Mouse (Mus musculus): ENCODE measurements around the gene Rsph6a. TPM values are rescaled to one million over a fixed set of nuclear protein-coding genes. Genes with fewer than 3 reads are reported as not detected.

Rsph6a gene
- total RNA-seq, 2 experiments from 2014 or later, result not detected

DNA sequence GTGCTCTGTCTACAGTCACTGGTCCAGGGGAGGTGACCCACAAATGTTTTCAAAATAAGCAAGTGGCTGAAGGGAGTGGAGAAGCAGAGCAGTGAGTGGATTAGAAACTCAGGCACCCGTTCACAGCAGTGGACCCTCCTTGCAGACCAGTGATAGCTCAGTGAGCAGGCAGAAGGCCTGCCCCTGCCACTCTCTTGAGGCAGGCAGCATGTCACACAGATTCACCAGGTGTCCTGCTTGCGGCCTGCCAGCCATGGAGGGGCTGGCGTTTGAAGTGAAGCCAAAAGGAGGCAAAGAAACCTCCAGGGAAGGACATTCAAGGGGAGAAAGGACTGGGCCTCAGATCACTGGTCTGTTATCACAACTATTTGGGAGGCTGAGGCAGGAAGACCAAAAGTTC lies 24.2 kb downstream of the Rsph6a start:
- no peak for DNase-seq (ENCODE audit: low spot score in 2 of 2)

DNA sequence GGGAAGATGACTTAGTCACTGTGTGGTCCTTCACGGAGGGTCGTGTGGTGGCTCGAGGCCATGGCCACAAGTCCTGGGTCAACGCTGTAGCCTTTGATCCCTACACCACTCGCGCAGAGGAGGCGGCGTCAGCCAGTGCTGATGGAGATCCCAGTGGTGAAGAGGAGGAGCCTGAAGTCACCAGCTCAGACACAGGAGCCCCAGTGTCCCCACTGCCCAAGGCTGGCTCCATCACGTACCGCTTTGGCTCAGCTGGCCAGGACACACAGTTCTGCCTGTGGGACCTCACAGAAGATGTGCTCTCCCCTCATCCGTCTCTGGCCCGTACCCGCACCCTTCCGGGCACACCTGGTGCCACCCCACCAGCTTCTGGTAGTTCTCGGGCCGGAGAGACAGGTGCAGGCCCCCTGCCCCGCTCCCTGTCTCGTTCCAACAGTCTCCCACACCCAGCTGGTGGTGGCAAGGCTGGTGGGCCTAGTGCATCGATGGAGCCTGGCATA lies 26.0 kb downstream of the Rsph6a start:
- DNase-seq (ENCODE audit: low spot score in 2 of 2), result no peak

DNA sequence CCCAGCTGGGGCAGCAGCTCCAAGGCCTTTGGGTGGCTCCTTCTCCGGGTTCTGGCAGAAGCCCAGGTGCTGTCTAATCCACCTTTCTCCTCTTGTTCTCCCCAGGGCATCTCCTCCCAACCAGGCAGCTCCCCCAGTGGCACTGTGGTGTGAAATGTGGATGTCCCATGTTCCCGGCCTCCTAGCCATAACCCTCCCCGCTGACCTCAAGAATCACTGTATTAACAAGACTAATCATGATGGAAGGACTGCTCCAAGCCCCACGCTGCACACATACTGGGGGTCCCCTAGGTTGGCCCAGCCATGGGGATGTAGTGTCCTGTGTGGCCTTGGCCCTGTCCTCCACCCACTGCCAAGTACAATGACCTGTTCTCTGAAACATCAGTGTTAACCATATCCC lies 27.7 kb downstream of the Rsph6a start:
- no peak for DNase-seq (ENCODE audit: low spot score in 2 of 2)

DNA sequence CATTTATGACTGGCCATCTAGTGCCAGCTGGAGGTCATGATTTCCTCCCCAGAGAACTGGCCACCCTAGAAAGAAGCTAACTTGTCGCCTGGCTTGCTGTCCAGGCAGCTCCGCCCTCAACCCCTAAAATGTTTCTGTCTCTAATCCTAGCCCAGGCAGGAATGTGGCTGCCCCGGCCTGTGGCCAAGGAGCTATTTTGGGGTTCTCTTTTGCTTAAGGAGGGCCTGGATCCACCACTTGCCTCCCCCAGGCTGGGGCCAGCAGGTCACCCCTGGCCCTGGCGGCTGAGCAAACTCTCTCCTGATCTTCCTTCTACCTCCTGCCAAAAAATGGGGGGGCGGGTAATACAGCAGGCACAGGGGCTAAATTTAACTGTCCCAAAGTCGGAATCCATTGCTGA lies 28.6 kb downstream of the Rsph6a start:
- DNase-seq (ENCODE audit: low spot score in 2 of 2), result no peak

DNA sequence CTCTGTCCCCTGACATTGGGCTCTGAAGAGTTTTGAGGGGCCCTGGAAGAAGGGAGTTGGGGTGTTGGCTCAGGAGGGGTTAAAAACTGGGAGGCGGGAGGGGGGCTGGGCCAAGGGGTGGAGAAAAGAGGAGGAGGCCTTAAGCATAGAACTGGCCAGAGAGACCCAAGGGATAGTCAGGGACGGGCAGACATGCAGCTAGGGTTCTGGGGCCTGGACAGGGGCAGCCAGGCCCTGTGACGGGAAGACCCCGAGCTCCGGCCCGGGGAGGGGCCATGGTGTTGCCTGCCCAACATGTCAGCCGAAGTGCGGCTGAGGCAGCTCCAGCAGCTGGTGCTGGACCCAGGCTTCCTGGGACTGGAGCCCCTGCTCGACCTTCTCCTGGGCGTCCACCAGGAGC lies 29.2 kb downstream of the Rsph6a start, which contains the start of gene Dmpk:
Gene Dmpk, plus strand, starts transcription at position 149 of the 400 bp plus-strand sequence.
- DNase-seq (ENCODE audit: low spot score in 2 of 2), result no peak

DNA sequence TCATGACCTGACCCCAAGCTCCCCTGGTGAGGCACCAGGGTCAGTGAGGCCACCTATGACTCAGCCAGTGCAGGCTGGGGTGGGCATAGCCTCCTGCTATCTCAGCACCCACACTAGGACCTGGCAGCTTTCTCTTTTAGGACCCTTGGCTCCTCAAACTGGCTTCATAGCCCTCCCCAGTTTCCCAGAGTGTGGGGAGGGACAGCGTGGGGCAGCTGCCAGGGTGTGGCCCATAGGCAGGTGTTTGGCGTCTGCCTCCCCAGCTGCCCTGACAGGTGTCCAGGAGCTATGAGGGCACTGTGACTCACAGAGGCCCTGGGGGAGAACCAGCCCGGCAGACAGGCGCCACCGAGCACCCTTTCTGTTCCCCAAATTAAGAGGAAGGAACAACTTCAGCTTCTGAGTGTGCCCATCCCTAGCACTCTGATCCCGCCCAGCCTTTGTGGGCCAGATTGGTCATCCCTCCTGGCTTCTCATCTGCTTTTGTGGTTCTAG lies 29.8 kb downstream of the Rsph6a start:
- DNase-seq (ENCODE audit: low spot score in 2 of 2), result no peak

DNA sequence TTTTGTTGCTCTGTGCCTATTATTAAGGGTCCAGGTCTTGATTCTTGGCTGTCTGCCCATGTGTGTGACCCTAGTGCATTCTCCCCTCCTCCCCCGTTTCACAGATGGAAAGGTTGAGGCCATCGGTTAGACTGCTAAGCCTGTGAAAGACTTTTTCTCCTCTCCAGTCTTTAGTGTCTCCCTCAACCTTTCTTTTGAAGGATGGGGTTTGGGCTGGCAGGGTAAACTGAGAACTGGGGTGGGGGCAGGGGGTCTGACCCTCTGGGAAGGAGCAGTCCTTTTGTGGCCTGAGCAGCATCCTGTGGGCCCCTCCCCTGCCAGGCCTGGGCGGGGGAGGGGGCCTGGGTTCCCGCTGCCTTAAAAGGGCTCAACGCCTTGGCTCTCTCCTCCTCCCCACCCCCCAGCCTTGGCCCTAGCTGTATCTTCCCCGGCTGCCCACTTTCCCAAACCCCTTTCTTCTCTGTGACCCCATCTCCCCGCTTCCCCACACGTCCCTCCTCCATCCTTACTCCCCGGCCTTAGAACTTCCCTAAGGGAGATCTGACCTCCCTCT lies 30.5 kb downstream of the Rsph6a start:
- no peak for DNase-seq (ENCODE audit: low spot score in 2 of 2)

DNA sequence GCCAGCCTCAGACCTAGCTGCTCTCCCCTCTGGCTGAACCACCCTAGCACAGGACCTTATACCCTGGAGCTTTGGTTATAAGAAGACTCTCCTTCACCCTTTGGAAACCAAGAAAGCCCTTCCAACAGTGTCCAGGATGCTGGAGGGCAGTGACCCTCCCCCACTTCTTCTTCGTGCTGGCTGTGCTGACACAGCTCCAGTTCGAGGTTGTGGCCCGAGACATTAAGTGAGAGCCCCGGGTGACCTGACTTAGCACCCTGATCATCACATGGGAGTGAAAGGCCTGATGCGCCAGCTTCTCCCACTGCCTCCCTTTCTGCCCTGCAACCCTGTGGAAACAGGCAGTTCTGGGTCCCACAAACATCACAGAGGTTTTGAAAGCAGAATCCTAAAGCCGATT lies 31.0 kb downstream of the Rsph6a start:
- no peak for DNase-seq (ENCODE audit: low spot score in 2 of 2)

DNA sequence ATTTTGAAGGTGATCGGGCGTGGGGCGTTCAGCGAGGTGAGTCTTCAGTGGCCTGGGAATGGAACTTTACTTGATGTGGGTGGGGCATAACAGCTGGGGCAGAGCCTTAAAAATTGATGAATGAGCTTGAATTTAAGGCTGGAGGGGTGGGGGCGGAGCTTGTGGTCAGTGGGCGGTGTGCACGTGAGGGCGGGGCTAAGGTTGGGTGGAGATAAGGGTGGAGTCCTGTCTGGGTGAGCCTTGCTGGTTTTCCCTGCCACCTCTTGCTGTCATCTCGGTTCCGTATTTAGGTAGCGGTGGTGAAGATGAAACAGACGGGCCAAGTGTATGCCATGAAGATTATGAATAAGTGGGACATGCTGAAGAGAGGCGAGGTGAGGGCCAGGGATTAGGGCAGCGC lies 31.6 kb downstream of the Rsph6a start:
- no peak for DNase-seq (ENCODE audit: low spot score in 2 of 2)

DNA sequence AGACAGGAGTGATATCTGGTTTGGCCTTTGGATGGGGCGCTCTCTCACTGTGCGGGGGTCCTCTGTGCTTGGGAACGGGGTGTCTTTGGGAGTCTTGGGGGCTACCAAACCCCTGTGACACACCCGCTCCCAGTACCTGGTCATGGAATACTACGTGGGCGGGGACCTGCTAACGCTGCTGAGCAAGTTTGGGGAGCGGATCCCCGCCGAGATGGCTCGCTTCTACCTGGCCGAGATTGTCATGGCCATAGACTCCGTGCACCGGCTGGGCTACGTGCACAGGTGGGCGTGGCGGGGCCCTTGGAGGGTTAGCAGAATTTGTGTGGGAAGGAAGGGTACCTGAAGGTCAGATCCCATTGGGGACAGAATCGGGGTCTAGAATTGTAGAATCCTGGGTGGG lies 32.3 kb downstream of the Rsph6a start:
- DNase-seq (ENCODE audit: low spot score in 2 of 2), result no peak

DNA sequence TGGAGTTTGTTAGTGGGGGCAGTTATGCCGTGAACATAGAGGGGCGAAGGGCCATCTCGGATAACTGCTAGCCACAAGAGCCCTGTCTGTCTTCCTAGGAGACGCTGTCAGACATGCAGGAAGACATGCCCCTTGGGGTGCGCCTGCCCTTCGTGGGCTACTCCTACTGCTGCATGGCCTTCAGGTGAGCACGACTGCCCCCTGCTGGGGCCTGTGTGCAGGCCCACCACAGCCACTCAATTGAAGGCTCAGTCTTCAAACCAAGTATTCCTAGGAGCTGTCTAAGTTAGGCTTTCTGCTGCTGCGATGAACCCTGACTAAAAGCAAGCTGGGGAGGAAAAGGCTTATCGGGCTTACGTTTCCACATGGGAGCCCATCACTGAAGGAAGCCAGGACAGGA lies 34.3 kb downstream of the Rsph6a start:
- peak in 1 of 2 experiments; percentile 70 for DNase-seq (ENCODE audit: low spot score in 2 of 2)

DNA sequence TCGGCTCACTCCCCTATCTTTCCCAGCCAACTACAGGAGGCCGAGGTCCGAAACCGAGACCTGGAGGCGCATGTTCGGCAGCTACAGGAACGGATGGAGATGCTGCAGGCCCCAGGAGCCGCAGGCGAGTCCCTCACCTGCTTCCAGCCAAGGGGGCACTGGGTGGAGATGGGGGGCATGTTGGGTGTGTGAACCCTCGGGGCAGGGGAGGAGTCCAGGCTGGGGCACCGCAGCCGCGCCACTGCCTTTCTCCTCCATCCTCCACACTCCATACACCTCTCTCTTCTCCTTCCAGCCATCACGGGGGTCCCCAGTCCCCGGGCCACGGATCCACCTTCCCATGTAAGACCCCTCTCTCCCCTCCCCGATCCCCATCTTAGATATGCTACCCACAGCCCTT lies 37.4 kb downstream of the Rsph6a start:
- no peak for DNase-seq (ENCODE audit: low spot score in 2 of 2)

DNA sequence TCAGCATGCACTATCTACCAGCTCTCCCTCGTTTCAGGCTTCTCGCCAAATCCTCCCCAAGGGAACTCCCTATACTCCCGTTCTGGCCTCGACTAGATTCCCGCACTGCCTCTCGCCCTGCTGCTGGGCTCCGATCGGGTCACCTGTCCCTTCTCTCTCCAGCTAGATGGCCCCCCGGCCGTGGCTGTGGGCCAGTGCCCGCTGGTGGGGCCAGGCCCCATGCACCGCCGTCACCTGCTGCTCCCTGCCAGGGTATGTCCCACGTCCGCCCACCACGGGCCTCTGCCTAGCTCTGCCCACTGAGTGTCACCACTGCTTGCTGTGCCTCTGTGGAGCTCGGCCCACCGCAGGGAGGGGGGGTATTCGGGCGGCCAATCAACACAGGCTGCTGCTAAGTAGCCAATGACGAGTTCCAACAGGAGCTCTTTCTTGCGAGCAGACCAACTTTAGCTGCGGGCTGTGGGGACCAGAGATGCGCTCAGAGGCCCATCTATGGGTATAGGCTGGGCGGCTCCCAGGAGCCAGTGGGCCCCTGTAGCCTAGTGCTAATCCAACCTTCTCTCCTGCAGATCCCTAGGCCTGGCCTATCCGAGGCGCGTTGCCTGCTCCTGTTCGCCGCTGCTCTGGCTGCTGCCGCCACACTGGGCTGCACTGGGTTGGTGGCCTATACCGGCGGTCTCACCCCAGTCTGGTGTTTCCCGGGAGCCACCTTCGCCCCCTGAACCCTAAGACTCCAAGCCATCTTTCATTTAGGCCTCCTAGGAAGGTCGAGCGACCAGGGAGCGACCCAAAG lies 38.1 kb downstream of the Rsph6a start:
- peak in 1 of 2 experiments; percentile 48 for DNase-seq (ENCODE audit: low spot score in 2 of 2)

DNA sequence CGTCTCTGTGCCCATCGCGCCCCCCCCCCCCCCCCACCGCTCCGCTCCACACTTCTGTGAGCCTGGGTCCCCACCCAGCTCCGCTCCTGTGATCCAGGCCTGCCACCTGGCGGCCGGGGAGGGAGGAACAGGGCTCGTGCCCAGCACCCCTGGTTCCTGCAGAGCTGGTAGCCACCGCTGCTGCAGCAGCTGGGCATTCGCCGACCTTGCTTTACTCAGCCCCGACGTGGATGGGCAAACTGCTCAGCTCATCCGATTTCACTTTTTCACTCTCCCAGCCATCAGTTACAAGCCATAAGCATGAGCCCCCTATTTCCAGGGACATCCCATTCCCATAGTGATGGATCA lies 38.7 kb downstream of the Rsph6a start:
- DNase-seq (ENCODE audit: low spot score in 2 of 2), result peak in 1 of 2 experiments; percentile 75

DNA sequence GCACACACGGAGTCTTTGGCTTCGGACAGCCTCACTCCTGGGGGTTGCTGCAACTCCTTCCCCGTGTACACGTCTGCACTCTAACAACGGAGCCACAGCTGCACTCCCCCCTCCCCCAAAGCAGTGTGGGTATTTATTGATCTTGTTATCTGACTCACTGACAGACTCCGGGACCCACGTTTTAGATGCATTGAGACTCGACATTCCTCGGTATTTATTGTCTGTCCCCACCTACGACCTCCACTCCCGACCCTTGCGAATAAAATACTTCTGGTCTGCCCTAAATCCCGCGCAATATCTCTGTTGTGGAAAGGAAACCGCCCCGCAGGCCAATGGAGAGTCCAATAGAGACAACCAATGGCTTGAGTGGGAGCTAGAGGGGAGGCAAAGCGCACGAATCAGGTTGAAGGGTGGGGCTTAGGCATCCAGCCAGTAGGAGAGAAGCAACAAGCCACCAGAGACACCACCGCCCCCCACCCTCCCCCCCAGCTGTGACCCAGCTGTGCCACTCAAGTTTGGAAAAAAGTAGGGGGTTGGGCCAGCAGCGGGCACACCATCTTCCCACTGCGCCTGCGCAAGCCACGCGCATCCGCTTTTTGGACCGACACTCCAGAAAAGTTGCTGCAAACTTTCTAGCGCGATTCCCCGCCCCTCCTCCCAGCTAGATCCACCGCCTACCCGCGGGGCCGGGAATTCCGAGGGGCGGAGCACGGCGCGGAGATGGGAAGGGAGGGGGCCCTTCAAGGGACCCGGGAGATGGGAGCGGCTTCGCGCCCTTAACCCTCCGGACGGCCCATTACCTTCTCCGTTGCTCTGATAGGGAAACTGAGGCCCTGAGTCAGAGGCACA lies 39.3 kb downstream of the Rsph6a start:
- DNase-seq (ENCODE audit: low spot score in 2 of 2), result peak; percentile 62 to 78

DNA sequence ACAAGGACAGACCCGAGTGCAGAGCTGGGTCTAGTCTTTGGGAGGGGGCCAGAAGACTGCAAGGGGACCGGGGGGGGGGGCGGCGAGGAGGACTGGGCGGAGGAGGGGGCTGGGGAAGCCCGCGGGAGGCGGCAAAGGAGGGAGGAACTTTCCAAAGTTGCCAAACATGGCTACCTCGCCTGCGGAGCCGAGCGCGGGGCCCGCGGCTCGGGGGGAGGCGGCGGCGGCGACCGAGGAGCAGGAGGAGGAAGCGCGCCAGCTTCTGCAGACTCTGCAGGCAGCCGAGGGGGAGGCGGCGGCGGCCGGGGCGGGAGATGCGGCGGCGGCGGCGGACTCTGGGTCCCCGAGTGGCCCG lies 40.0 kb downstream of the Rsph6a start, which contains the start of gene Six5:
Gene Six5, plus strand, starts transcription at position 124 of the 355 bp plus-strand sequence.
- no peak for DNase-seq (ENCODE audit: low spot score in 2 of 2)

DNA sequence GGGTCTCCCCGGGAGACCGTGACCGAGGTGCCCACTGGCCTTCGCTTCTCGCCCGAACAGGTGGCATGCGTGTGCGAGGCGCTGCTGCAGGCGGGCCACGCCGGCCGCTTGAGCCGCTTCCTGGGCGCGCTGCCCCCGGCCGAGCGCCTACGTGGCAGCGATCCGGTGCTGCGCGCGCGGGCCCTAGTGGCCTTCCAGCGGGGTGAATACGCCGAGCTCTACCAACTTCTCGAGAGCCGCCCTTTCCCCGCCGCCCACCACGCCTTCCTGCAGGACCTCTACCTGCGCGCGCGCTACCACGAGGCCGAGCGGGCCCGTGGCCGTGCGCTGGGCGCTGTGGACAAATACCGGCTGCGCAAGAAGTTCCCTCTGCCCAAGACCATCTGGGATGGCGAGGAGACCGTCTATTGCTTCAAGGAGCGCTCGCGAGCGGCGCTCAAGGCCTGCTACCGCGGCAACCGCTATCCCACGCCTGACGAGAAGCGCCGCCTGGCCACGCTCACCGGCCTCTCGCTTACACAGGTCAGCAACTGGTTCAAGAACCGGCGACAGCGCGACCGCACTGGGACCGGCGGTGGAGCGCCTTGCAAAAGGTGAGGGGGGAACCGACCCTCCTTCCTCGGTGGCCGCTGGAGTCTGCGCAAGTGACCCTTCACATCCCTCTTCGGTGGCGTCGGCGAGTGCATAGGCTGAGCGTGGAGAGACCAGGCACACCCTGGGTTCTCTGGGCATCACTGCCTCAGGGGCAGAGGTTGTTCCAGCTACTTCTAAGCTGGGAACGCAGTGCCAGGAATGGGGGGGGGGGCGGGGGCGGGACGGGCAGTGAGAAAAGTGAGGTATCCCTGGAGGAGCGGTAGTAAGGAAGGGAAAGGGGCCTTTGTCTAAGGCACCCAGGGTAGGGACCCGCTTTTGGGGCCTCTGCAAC lies 40.6 kb downstream of the Rsph6a start:
- no peak for DNase-seq (ENCODE audit: low spot score in 2 of 2)

DNA sequence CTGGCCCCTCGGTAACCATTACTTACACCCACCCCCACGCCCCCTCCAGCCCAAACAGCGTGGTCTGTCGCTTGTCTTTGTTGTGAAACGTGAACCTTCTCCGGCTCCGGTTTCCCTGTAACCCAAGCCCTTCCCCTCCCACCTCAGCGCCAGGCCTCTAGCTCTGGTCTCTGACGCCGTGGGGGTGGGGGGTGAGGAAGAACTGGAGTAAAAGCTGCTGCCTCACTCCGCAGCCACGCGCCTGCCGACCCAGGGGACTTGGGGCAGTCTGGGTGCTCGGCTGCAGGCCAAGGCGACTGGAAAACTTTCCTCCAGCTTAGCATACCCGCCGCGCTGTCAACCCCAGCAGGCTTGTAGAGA lies 41.2 kb downstream of the Rsph6a start:
- no peak for DNase-seq (ENCODE audit: low spot score in 2 of 2)

DNA sequence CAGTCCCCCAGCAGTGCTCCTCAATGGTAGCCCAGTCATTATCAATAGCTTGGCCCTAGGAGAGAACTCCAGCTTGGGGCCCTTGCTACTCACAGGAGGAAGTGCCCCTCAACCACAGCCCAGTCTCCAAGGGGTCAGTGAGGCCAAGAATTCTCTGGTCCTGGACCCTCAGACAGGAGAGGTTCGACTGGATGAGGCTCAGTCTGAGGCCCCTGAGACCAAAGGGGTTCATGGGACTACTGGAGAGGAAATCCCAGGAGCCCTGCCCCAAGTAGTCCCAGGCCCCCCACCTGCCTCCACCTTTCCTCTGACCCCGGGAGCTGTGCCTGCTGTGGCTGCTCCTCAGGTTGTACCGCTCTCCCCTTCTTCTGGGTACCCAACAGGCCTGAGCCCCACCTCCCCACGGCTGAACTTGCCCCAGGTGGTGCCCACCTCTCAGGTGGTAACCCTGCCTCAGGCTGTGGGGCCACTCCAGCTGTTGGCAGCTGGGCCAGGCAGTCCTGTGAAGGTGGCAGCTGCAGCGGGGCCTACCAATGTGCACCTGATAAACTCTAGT lies 42.0 kb downstream of the Rsph6a start:
- DNase-seq (ENCODE audit: low spot score in 2 of 2), result no peak

DNA sequence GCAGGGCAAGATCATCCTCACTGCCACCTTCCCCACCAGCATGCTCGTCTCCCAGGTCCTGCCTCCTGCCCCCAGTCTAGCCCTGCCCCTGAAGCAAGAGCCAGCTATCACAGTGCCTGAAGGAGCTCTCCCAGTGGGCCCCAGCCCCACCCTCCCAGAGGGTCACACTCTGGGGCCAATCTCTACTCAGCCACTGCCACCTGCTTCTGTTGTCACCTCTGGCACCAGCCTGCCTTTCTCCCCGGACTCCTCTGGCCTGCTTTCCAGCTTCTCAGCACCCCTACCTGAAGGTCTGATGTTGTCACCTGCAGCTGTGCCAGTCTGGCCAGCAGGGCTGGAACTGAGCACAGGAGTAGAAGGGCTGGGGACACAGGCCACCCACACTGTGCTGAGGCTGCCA lies 42.7 kb downstream of the Rsph6a start:
- DNase-seq (ENCODE audit: low spot score in 2 of 2), result no peak

DNA sequence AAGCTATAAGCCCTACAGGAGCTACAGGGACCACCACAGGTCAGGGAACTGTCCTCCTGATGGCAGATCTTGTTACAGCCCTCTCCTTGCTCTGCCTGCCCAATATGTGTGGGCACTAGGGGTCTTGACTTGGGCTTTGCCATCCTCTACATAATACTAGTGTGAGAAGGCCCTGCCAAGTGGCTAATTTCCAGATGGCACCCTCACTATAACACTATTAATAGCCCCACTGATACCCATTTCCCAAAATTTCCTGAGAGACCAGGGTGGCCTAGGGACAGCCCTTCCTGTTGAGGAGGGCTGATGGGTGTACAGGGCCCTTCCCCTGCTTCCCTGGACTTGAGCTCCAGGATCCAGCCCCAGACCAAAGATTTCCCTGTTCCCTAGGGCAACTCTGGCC lies 43.4 kb downstream of the Rsph6a start:
- DNase-seq (ENCODE audit: low spot score in 2 of 2), result no peak

Measured in layer of hippocampus, adult 18-20 months (tissue).